Mouse (Mus musculus) embryonic facial prominence, embryonic 15.5 days (tissue): ENCODE results near the gene Lrrc1. TPM values are rescaled to one million over a fixed set of nuclear protein-coding genes. Genes with fewer than 3 reads are reported as not detected.

Experiments
- ATAC-seq: fragments of 200-750 bp; cut with Nextera tagmentation; 2 replicates; pipeline ENCODE4 v1.8.0; 2017; ENCODE audit warnings: low read depth, moderate TSS enrichment; ENCODE audit not compliant: insufficient number of reproducible peaks, low FRiP score, low TSS enrichment
- H3K27ac ChIP-seq: fragments of 300-500 bp; sonication (generic); replicated peaks from 2 replicates; pipeline ENCODE4 v1.5.1; 2015; ENCODE audit warnings: mild to moderate bottlenecking, inconsistent platforms
- H3K27me3 ChIP-seq: fragments of 300-500 bp; sonication (generic); 2 replicates; pipeline ENCODE4 v1.6.1; 2015; ENCODE audit warnings: inconsistent platforms
- H3K36me3 ChIP-seq: fragments of 300-500 bp; sonication (generic); 2 replicates; pipeline ENCODE4 v1.6.1; 2015; ENCODE audit warnings: mild to moderate bottlenecking, inconsistent platforms
- H3K4me1 ChIP-seq: fragments of 300-500 bp; sonication (generic); 2 replicates; pipeline ENCODE4 v1.6.1; 2015; ENCODE audit warnings: inconsistent platforms
- H3K4me2 ChIP-seq: fragments of 300-500 bp; sonication (generic); replicated peaks from 2 replicates; pipeline ENCODE4 v1.6.1; 2015; ENCODE audit warnings: mild to moderate bottlenecking, inconsistent platforms
- H3K4me3 ChIP-seq: fragments of 300-500 bp; sonication (generic); replicated peaks from 2 replicates; pipeline ENCODE4 v1.5.1; 2015; ENCODE audit warnings: mild to moderate bottlenecking, inconsistent platforms
- H3K9ac ChIP-seq: fragments of 300-500 bp; sonication (generic); 2 replicates; pipeline ENCODE4 v1.6.1; 2015; ENCODE audit warnings: inconsistent platforms
- H3K9me3 ChIP-seq: fragments of 300-500 bp; sonication (generic); replicated peaks from 2 replicates; pipeline ENCODE4 v1.6.1; 2016; ENCODE audit warnings: inconsistent platforms
- WGBS: fragments of 180-500 bp; shearing (Covaris S2); methylation state at CpG from one replicate; pipeline ENCODE4 v1.1.7; 2015; 5-methylcytosine and 5-hydroxymethylcytosine counted together
- polyA plus RNA-seq: library from polyadenylated mRNA; unstranded; fragments of >200 nt; fragmentation: Nextera tagmentation; extraction: Ambion mirVana; gene quantifications from 2 replicates; pipeline ENCODE4 v1.2.1, GENCODE M21; 2015

Gene Lrrc1
- polyA plus RNA-seq, 1 experiment from 2014 or later: 19.5 TPM

- ATAC-seq: 0 out of 2 replicates have a peak, but pooled peaks have one; percentile 40
Measured at GRCm38 (mm10) chr9:77543351-77544321, 1.0 kb downstream of the Lrrc1 start.

DNA sequence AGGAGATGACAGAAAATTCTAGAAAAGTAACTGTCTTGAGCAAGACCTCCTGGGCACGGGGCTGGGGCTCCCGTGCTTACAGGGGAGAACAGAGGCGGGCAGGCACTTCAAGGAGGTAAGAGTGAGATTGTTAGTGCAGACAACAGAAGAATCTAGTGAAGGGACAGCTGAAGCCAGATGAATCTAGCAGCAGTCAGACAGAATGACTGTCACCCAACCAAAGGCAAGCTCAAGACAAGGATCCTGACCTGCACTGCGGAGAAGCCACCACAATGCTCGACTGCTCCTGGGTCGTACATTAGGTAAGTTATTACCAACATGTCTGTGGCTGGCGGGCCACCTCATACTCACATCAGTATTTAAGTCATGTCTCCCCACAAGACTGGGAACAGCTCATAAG is 3.1 kb downstream of the Lrrc1 start:
- Histone ChIP-seq H3K36me3 (no peaks in the 10 kb centered on the region), H3K27me3 (no peaks in the 10 kb centered on the region), H3K27ac (no peak overlapping the region), H3K9me3 (no peaks in the 10 kb centered on the region), H3K4me2 (no peak overlapping the region), H3K4me1 (peaks cover 27% of the 10 kb centered on the region), H3K9ac (no peak overlapping the region), H3K4me3 (no peak overlapping the region)
- no peak for ATAC-seq
- WGBS: 94% methylated on average over 7 of the region's 7 CpGs

More at GRCm38 (mm10) chr9:77543351-77544321, 1.0 kb downstream of the Lrrc1 start:
- H3K36me3 ChIP-seq: no peaks in the 10 kb centered on the region
- peak overlapping the region; percentile 88 for H3K27ac ChIP-seq
- H3K27me3 ChIP-seq: no peaks in the 10 kb centered on the region
- peaks cover 25% of the 10 kb centered on the region for H3K4me1 ChIP-seq
- peak overlapping the region; percentile 71 for H3K9ac ChIP-seq
- peak overlapping the region; percentile 97 for H3K4me2 ChIP-seq
- no peaks in the 10 kb centered on the region for H3K9me3 ChIP-seq
- peak overlapping the region; percentile 83 for H3K4me3 ChIP-seq
- WGBS: under 1% methylated on average over 40 of the region's 40 CpGs

DNA sequence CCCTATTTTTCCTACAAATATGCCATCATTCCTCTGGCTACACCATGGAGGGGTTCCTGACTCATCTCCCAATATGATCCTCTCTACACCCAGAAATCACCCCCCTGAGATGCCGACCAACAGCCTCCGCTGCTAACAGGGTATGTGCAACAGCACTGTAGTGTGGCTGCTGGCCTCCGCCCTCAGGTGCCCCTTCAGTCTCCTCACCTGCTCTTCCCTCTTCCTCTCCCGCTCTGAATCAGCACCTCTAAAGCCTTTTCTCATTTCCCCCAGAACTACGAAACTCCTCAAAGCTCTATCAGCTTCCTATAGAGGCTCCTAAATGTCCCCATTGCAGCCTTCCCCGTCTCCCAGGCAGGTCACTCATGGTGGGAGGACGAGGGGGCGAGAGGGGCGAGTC is 5.4 kb downstream of the Lrrc1 start:
- Histone ChIP-seq H3K9me3 (no peaks in the 10 kb centered on the region), H3K4me2 (no peak overlapping the region), H3K4me1 (peaks cover 35% of the 10 kb centered on the region), H3K4me3 (no peak overlapping the region), H3K27me3 (no peaks in the 10 kb centered on the region), H3K36me3 (no peaks in the 10 kb centered on the region), H3K9ac (no peak overlapping the region), H3K27ac (no peak overlapping the region)
- no peak for ATAC-seq
- WGBS: 85% methylated on average over 9 of the region's 9 CpGs

- Histone ChIP-seq H3K9me3 (no peaks in the 10 kb centered on the region), H3K4me1 (peaks cover 23% of the 10 kb centered on the region), H3K9ac (no peak overlapping the region), H3K4me2 (no peak overlapping the region), H3K36me3 (no peaks in the 10 kb centered on the region), H3K4me3 (no peak overlapping the region), H3K27ac (no peak overlapping the region), H3K27me3 (no peaks in the 10 kb centered on the region)
- WGBS: 79% methylated on average over 10 of the region's 10 CpGs
- ATAC-seq: no peak
Measured at GRCm38 (mm10) chr9:77537357-77537756, 7.3 kb downstream of the Lrrc1 start.

DNA sequence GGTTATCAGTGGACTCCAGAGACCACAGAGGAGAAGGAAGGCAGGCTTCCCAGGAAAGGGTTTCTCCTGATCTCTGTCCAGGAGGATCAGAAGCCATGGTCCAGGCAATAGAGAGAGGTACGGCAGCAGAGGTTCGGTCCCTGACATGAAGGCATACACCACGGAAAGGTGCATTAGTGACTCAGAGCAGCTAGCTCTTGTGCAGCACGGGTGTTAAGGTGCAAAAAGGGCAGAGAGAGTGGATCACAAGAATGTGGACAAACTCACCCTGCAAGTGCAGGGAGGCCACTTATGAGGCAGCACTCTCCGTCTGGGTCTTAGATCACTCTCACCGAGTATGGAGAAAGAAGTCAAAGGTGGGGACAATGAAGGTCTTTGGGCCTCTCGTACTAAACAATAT is 7.8 kb downstream of the Lrrc1 start:
- ATAC-seq: no peak
- Histone ChIP-seq H3K4me1 (peaks cover 18% of the 10 kb centered on the region), H3K9ac (no peak overlapping the region), H3K4me2 (no peak overlapping the region), H3K4me3 (no peak overlapping the region), H3K36me3 (no peaks in the 10 kb centered on the region), H3K27me3 (no peaks in the 10 kb centered on the region), H3K27ac (no peak overlapping the region), H3K9me3 (no peaks in the 10 kb centered on the region)
- WGBS: 65% methylated on average over 7 of the region's 7 CpGs

- no peaks in the 10 kb centered on the region for H3K9me3 ChIP-seq
- no peak overlapping the region for H3K9ac ChIP-seq
- no peak overlapping the region for H3K4me2 ChIP-seq
- no peak overlapping the region for H3K27ac ChIP-seq
- ATAC-seq: no peak
- no peaks in the 10 kb centered on the region for H3K36me3 ChIP-seq
- H3K4me1 ChIP-seq: peaks cover 18% of the 10 kb centered on the region
- WGBS: 62% methylated on average over 6 of the region's 6 CpGs
- H3K27me3 ChIP-seq: no peaks in the 10 kb centered on the region
- no peak overlapping the region for H3K4me3 ChIP-seq
Measured at GRCm38 (mm10) chr9:77536286-77536685, 8.4 kb downstream of the Lrrc1 start.

- ATAC-seq: no peak
- Histone ChIP-seq H3K4me3 (no peak overlapping the region), H3K27ac (no peak overlapping the region), H3K9ac (no peak overlapping the region), H3K4me2 (no peak overlapping the region), H3K4me1 (peaks cover 18% of the 10 kb centered on the region), H3K27me3 (no peaks in the 10 kb centered on the region), H3K9me3 (no peaks in the 10 kb centered on the region), H3K36me3 (no peaks in the 10 kb centered on the region)
- 32% methylated on average over 17 of the region's 17 CpGs for WGBS
Measured at GRCm38 (mm10) chr9:77535021-77535744, 9.5 kb downstream of the Lrrc1 start.

- Histone ChIP-seq H3K4me3 (no peak overlapping the region), H3K4me1 (peaks cover 28% of the 10 kb centered on the region; the same call in 1 of the 2 replicates), H3K27me3 (no peaks in the 10 kb centered on the region), H3K9ac (no peak overlapping the region), H3K9me3 (no peaks in the 10 kb centered on the region), H3K4me2 (no peak overlapping the region), H3K27ac (no peak overlapping the region), H3K36me3 (no peaks in the 10 kb centered on the region)
- WGBS: 76% methylated on average over 5 of the region's 5 CpGs
- no peak for ATAC-seq
Measured at GRCm38 (mm10) chr9:77528379-77529041, 16.2 kb downstream of the Lrrc1 start.

- H3K4me1 ChIP-seq: peaks cover 28% of the 10 kb centered on the region; the same call in 1 of the 2 replicates
- WGBS: 79% methylated on average over 6 of the region's 6 CpGs
- H3K27ac ChIP-seq: no peak overlapping the region
- no peak overlapping the region for H3K4me3 ChIP-seq
- no peak overlapping the region for H3K9ac ChIP-seq
- no peak overlapping the region for H3K4me2 ChIP-seq
- no peaks in the 10 kb centered on the region for H3K27me3 ChIP-seq
- no peaks in the 10 kb centered on the region for H3K9me3 ChIP-seq
- ATAC-seq: no peak
- no peaks in the 10 kb centered on the region for H3K36me3 ChIP-seq
Measured at GRCm38 (mm10) chr9:77527170-77527569, 17.5 kb downstream of the Lrrc1 start.

GRCm38 (mm10) chr9:77526715-77527114 is 18.0 kb downstream of the Lrrc1 start:
- Histone ChIP-seq H3K27ac (no peak overlapping the region), H3K27me3 (no peaks in the 10 kb centered on the region), H3K9ac (no peak overlapping the region), H3K4me2 (no peak overlapping the region), H3K4me3 (no peak overlapping the region), H3K9me3 (no peaks in the 10 kb centered on the region), H3K36me3 (no peaks in the 10 kb centered on the region), H3K4me1 (peaks cover 28% of the 10 kb centered on the region; the same call in 1 of the 2 replicates)
- 71% methylated on average over 2 of the region's 2 CpGs for WGBS
- ATAC-seq: no peak
